Mouse (Mus musculus) myocyte (in vitro differentiated cells): ENCODE results near the gene Arhgap17.

Experiments used
- E2F4 ChIP-seq: IDR thresholded peaks from one replicate; pipeline ENCODE4 v1.6.1; 2011; ENCODE audit warnings: mild to moderate bottlenecking, control low read depth, moderate library complexity; ENCODE audit not compliant: insufficient read depth
- MAX ChIP-seq: IDR thresholded peaks from one replicate; pipeline ENCODE4 v1.6.1; 2011; ENCODE audit warnings: low read depth, mild to moderate bottlenecking, control low read depth
- MYOD1 ChIP-seq, 3 experiments: IDR thresholded peaks; one replicate each; pipeline ENCODE4 v1.6.1; 2011; ENCODE audit warnings: control low read depth in 2 of 3, low read depth in 2 of 3, mild to moderate bottlenecking in 2 of 3, moderate library complexity in 1 of 3; ENCODE audit not compliant: insufficient read length in 2 of 3, control insufficient read depth in 1 of 3
- POLR2A ChIP-seq: IDR thresholded peaks from one replicate; pipeline ENCODE4 v1.6.1; 2011; ENCODE audit warnings: low read depth, mild to moderate bottlenecking, control low read depth, moderate library complexity; ENCODE audit not compliant: insufficient read length
- POLR2AphosphoS2 ChIP-seq: IDR thresholded peaks from one replicate; pipeline ENCODE4 v1.6.1; 2011; ENCODE audit warnings: low read depth, control low read depth; ENCODE audit not compliant: insufficient read length
- SRF ChIP-seq: IDR thresholded peaks from one replicate; pipeline ENCODE4 v1.6.1; 2011; ENCODE audit warnings: low read depth; ENCODE audit not compliant: control insufficient read depth, insufficient read length
- TCF12 ChIP-seq: IDR thresholded peaks from one replicate; pipeline ENCODE4 v1.6.1; 2011; ENCODE audit warnings: mild to moderate bottlenecking, control low read depth; ENCODE audit not compliant: poor library complexity, insufficient read depth, severe bottlenecking
- TCF3 ChIP-seq: IDR thresholded peaks from one replicate; pipeline ENCODE4 v1.6.1; 2011; ENCODE audit warnings: low read depth, control low read depth; ENCODE audit not compliant: insufficient read length
- USF1 ChIP-seq: IDR thresholded peaks from one replicate; pipeline ENCODE4 v1.6.1; 2011; ENCODE audit warnings: low read depth, mild to moderate bottlenecking, control low read depth, moderate library complexity

DNA sequence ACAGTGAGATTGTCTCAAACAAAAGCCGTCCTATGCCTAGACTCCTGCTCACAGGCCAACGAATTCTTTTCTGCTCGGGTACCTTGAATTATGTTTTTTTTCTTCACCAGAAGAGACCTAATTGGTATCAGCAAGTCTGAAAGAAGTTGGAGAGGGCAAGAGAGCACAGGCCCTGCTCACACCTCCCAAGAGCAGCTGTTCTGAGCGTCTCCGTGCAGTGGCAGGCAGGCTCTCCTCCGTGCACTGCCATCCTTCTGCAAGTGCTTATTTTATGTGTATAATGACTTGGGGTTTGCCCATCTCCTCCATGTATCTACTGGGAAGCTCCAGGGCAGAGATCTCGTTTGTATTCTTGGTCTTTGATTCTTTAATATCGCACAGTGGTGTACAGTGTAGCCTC, 2.9 kb downstream of the Arhgap17 start:
- no peak for TF ChIP-seq POLR2A
- TF ChIP-seq POLR2AphosphoS2: no peak
- no peak for TF ChIP-seq USF1
- TF ChIP-seq TCF3: no peak
- TF ChIP-seq MAX: no peak
- no peak for TF ChIP-seq SRF
- no peak for TF ChIP-seq TCF12
- TF ChIP-seq MYOD1 (IDR thresholded peaks at IDR 0.05; ENCODE audit: control insufficient read depth in 1 of 3, insufficient read length in 2 of 3, low read depth in 2 of 3): peak in 2 of 3 experiments; percentile 70 to 73
- no peak for TF ChIP-seq E2F4
